In the genomic region with DNA sequence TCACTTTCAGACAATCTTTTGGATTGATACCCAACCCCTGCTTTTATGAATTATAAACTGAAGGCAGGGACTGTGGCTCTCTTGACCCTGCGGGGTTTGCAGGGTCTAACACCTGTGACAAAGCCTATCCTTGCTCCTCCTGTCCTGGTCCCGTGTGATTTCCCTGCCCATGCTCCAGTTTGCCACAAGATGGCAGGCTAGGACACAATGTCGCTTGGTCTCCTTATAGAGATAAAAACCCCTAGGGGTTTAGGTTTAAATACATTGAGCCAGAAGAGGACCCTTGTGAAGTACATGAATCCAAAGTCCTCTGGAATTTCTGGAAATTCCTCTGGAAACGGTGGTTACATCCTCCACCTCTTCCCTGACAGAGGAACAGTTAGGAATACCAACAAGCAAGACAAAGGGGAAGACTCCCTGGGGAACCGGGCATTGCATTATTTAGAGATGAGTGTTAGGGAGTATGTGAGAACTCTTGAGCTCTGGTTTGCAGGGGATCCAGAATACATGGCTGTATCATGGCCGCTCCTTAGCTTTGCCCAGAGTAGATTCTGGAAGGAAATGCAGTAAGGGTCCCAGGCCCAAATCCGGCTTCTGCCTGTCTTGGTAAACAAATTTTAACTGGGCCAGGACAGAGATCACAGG, we compare ENCODE assay signal across 8 mouse cellular contexts. TPM values are rescaled to one million over a fixed set of nuclear protein-coding genes. Genes with fewer than 3 reads are reported as not detected.
DNase-seq lines count a peak whose midpoint lies in the region; ATAC-seq lines count a peak whose summit lies in the region.

No protein-coding gene starts in this region.

- no peaks in the 10 kb centered on the region for H3K36me3 ChIP-seq in heart, embryonic 11.5 days (ENCODE audit: control insufficient read depth, insufficient read depth, low read length)
- H3K36me3 ChIP-seq in embryonic facial prominence, embryonic 13.5 days: no peaks in the 10 kb centered on the region
- H3K36me3 ChIP-seq in limb, embryonic 13.5 days: no peaks in the 10 kb centered on the region
- H3K36me3 ChIP-seq in neural tube, embryonic 13.5 days: no peaks in the 10 kb centered on the region

- intact Hi-C loops in heart, postnatal 10 days (cut with DNase I): loop anchor here (1.0 to 5.0 kb wide), 4 partner anchors 61 to 630 kb away; no protein-coding TSS in a partner anchor

- no peak overlapping the region for H3K4me2 ChIP-seq in heart, embryonic 11.5 days
- H3K4me2 ChIP-seq in embryonic facial prominence, embryonic 13.5 days: no peak overlapping the region
- H3K4me2 ChIP-seq in limb, embryonic 13.5 days (replicated peaks): no peak overlapping the region
- H3K4me2 ChIP-seq in neural tube, embryonic 13.5 days: no peak overlapping the region

- WGBS in heart, embryonic 11.5 days (ENCODE audit: insufficient replicate concordance): 42% methylated on average over 7 of the region's 7 CpGs
- 39% methylated on average over 7 of the region's 7 CpGs for WGBS in embryonic facial prominence, embryonic 13.5 days
- 46% methylated on average over 7 of the region's 7 CpGs for WGBS in limb, embryonic 13.5 days
- 41% methylated on average over 7 of the region's 7 CpGs for WGBS in neural tube, embryonic 13.5 days

- DNase-seq in heart, postnatal 10 days: peak; percentile 63 to 67
- DNase-seq in adrenal gland, postnatal 25 days: peak; percentile 35
- peak; percentile 49 for DNase-seq in hindlimb bud, embryonic 11.5 days (ENCODE audit: extremely low spot score, low read depth, low spot score)

- no peaks in the 10 kb centered on the region for H3K9me3 ChIP-seq in heart, embryonic 11.5 days (replicated peaks; ENCODE audit: control insufficient read depth, low read length)
- no peaks in the 10 kb centered on the region for H3K9me3 ChIP-seq in embryonic facial prominence, embryonic 13.5 days
- H3K9me3 ChIP-seq in limb, embryonic 13.5 days: no peaks in the 10 kb centered on the region
- no peaks in the 10 kb centered on the region for H3K9me3 ChIP-seq in neural tube, embryonic 13.5 days

- no peak overlapping the region for H3K27ac ChIP-seq in heart, embryonic 11.5 days (ENCODE audit: low read depth, low read length)
- no peak overlapping the region for H3K27ac ChIP-seq in embryonic facial prominence, embryonic 13.5 days
- H3K27ac ChIP-seq in limb, embryonic 13.5 days: no peak overlapping the region
- peak overlapping the region; percentile 67 for H3K27ac ChIP-seq in neural tube, embryonic 13.5 days (replicated peaks)

- H3K9ac ChIP-seq in heart, embryonic 11.5 days (ENCODE audit: low read depth, low read length): no peak overlapping the region
- no peak overlapping the region for H3K9ac ChIP-seq in embryonic facial prominence, embryonic 13.5 days
- H3K9ac ChIP-seq in limb, embryonic 13.5 days: no peak overlapping the region
- H3K9ac ChIP-seq in neural tube, embryonic 13.5 days: no peak overlapping the region

- no peaks in the 10 kb centered on the region for H3K27me3 ChIP-seq in heart, embryonic 11.5 days (ENCODE audit: control insufficient read depth, insufficient read depth, low read length)
- no peaks in the 10 kb centered on the region for H3K27me3 ChIP-seq in embryonic facial prominence, embryonic 13.5 days
- H3K27me3 ChIP-seq in limb, embryonic 13.5 days: no peaks in the 10 kb centered on the region
- H3K27me3 ChIP-seq in neural tube, embryonic 13.5 days: no peaks in the 10 kb centered on the region

- peaks cover 3% of the 10 kb centered on the region; the same call in 1 of the 2 replicates for H3K4me1 ChIP-seq in heart, embryonic 11.5 days (ENCODE audit: control insufficient read depth, insufficient read depth, low read length)
- H3K4me1 ChIP-seq in embryonic facial prominence, embryonic 13.5 days: peaks cover 7% of the 10 kb centered on the region; the same call in 1 of the 2 replicates
- H3K4me1 ChIP-seq in limb, embryonic 13.5 days: 0 out of 2 replicates have a peak, but pooled peaks cover 6% of the 10 kb centered on the region
- H3K4me1 ChIP-seq in neural tube, embryonic 13.5 days (replicated peaks): peaks cover 15% of the 10 kb centered on the region

- ATAC-seq in heart, embryonic 11.5 days (replicated peaks; ENCODE audit: insufficient number of reproducible peaks, low FRiP score, low TSS enrichment): no peak
- peak; percentile 33; the same call in 1 of the 2 replicates for ATAC-seq in embryonic facial prominence, embryonic 13.5 days (ENCODE audit: insufficient number of reproducible peaks, insufficient read depth, low FRiP score, low TSS enrichment, low read depth)
- 0 out of 2 replicates have a peak, but pooled peaks have one; percentile 62 for ATAC-seq in limb, embryonic 13.5 days (ENCODE audit: low FRiP score, low read depth)
- peak; percentile 77 for ATAC-seq in neural tube, embryonic 13.5 days (ENCODE audit: low read depth)
- no peak for ATAC-seq in monocyte, adult 5-6 weeks (replicated peaks; ENCODE audit: insufficient number of reproducible peaks, low FRiP score, low TSS enrichment, poor library complexity, severe bottlenecking)

- H3K4me3 ChIP-seq in heart, embryonic 11.5 days (ENCODE audit: low read depth, low read length): no peak overlapping the region
- no peak overlapping the region for H3K4me3 ChIP-seq in embryonic facial prominence, embryonic 13.5 days
- H3K4me3 ChIP-seq in limb, embryonic 13.5 days: no peak overlapping the region
- H3K4me3 ChIP-seq in neural tube, embryonic 13.5 days: no peak overlapping the region

RNA-seq across cellular contexts. Expression of a gene that starts 28.6 kb away (rescaled TPM):
- total RNA-seq in heart, postnatal 10 days (2021): 100 to 1,000 TPM in 1 of 2 experiments, 10 to 100 TPM in 1; 85.0 to 106 TPM
- polyA plus RNA-seq in heart, embryonic 11.5 days (2014; fragmentation: Nextera tagmentation; extraction: Ambion mirVana): 1.1 and 1.3 TPM in 2 replicates
- total RNA-seq in adrenal gland, postnatal 25 days (2021): 0.24 and 0.57 TPM in 2 replicates
- 1.0 and 1.2 TPM in 2 replicates for polyA plus RNA-seq in embryonic facial prominence, embryonic 13.5 days (2015; fragmentation: Nextera tagmentation; extraction: Ambion mirVana)
- 2.1 and 2.3 TPM in 2 replicates for polyA plus RNA-seq in limb, embryonic 13.5 days (2015; fragmentation: Nextera tagmentation; extraction: Ambion mirVana)
- 1.8 and 1.9 TPM in 2 replicates for polyA plus RNA-seq in neural tube, embryonic 13.5 days (2015; fragmentation: Nextera tagmentation; extraction: Ambion mirVana)
- total RNA-seq in monocyte, adult 5-6 weeks (2017): not detected in 3 replicates

Comparison
In these comparisons a context has a peak if more than half of its experiments do, and no peak if none do; other contexts are left out.
1. ATAC-seq: peak in embryonic facial prominence, embryonic 13.5 days (single experiment), limb, embryonic 13.5 days (single experiment) and neural tube, embryonic 13.5 days (single experiment); none in heart, embryonic 11.5 days (single experiment) and monocyte, adult 5-6 weeks (single experiment).
2. Peak in every context shown above with its lines, with median percentiles within 50 percentile points of each other: DNase-seq.